Mouse (Mus musculus): ENCODE data around the gene Nrp1. TPM values are rescaled to one million over a fixed set of nuclear protein-coding genes. Genes with fewer than 3 reads are reported as not detected.

The Nrp1 gene
- polyA plus RNA-seq, 1 experiment from 2014 or later, result 75.1 TPM

GRCm38 (mm10) chr8:128398472-128399091 is 40.2 kb downstream of the Nrp1 start:
- 0 out of 2 replicates have a peak, but pooled peaks have one; percentile 48 for ATAC-seq (ENCODE audit: low FRiP score, low read depth)
- 66% methylated on average over 11 of the region's 11 CpGs for WGBS
- no peak overlapping the region for H3K4me2 ChIP-seq
- no peak overlapping the region for H3K9ac ChIP-seq
- no peaks in the 10 kb centered on the region for H3K9me3 ChIP-seq
- no peaks in the 10 kb centered on the region for H3K36me3 ChIP-seq
- H3K4me1 ChIP-seq (replicated peaks), result peaks cover 14% of the 10 kb centered on the region
- no peak overlapping the region for H3K4me3 ChIP-seq
- H3K27me3 ChIP-seq, result no peaks in the 10 kb centered on the region
- 0 out of 2 replicates have a peak overlapping the region, but pooled peaks have one; percentile 18 for H3K27ac ChIP-seq (replicated peaks)

DNA sequence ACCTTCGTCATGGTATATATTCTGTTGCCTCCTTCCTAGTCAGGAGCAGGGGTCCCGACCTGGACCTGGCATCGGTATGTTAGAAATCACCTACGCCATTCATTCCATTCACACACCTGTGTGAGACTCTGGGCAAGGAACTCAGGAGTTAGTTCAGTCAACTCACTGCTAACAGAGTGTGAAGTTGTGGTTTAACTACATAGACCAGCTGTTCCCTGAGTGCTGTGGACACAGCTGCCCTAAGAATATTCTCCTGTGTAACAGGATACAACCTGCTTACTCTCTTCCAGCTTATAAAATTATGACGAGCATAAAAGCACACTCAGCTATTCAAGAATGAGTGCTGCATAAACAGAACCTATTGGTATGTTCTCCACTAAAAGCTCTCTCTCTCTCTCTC is 41.9 kb downstream of the Nrp1 start:
- H3K9ac ChIP-seq, result no peak overlapping the region
- H3K4me2 ChIP-seq, result no peak overlapping the region
- H3K36me3 ChIP-seq, result no peaks in the 10 kb centered on the region
- H3K4me1 ChIP-seq (replicated peaks), result peaks cover 14% of the 10 kb centered on the region
- H3K27ac ChIP-seq (replicated peaks), result no peak overlapping the region
- no peaks in the 10 kb centered on the region for H3K27me3 ChIP-seq
- no peak for ATAC-seq (ENCODE audit: low FRiP score, low read depth)
- no peaks in the 10 kb centered on the region for H3K9me3 ChIP-seq
- H3K4me3 ChIP-seq, result no peak overlapping the region
- 86% methylated on average over 5 of the region's 5 CpGs for WGBS

- Histone ChIP-seq H3K9ac (no peak overlapping the region), H3K4me1 (replicated peaks) (no peaks in the 10 kb centered on the region), H3K9me3 (no peaks in the 10 kb centered on the region), H3K4me2 (no peak overlapping the region), H3K4me3 (no peak overlapping the region), H3K27me3 (no peaks in the 10 kb centered on the region), H3K27ac (replicated peaks) (no peak overlapping the region), H3K36me3 (no peaks in the 10 kb centered on the region)
- 63% methylated on average over 2 of the region's 2 CpGs for WGBS
- no peak for ATAC-seq (ENCODE audit: low FRiP score, low read depth)
Measured at GRCm38 (mm10) chr8:128404876-128405275, 46.5 kb downstream of the Nrp1 start.

DNA sequence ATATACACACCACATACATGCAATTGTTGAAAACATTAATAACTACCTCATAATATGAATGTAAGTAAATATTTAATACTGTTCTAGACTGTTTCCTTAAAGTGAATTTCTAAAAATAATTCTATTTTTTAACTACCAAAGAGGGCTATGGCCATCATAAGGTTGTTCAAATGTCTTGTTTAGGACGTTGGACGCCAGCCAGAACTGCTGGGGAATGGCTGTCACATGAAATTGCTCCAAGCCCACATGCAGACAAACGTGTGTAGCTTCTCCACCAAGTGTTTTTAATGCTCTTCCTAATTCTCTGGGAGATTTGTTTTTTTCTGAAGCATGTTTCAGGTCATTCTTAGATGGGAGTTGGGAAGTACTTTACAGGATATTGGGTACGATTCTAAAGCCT is 55.0 kb downstream of the Nrp1 start:
- Histone ChIP-seq H3K9ac (no peak overlapping the region), H3K27me3 (no peaks in the 10 kb centered on the region), H3K9me3 (no peaks in the 10 kb centered on the region), H3K4me3 (no peak overlapping the region), H3K27ac (replicated peaks) (no peak overlapping the region), H3K4me2 (no peak overlapping the region), H3K36me3 (no peaks in the 10 kb centered on the region), H3K4me1 (replicated peaks) (peaks cover 28% of the 10 kb centered on the region)
- ATAC-seq (ENCODE audit: low FRiP score, low read depth), result no peak
- whole genome bisulfite sequencing, result 70% methylated on average over 4 of the region's 4 CpGs

- Histone ChIP-seq H3K36me3 (no peaks in the 10 kb centered on the region), H3K27me3 (no peaks in the 10 kb centered on the region), H3K9me3 (no peaks in the 10 kb centered on the region), H3K4me1 (replicated peaks) (peaks cover 31% of the 10 kb centered on the region), H3K27ac (replicated peaks) (peak overlapping the region; percentile 22), H3K9ac (no peak overlapping the region), H3K4me2 (no peak overlapping the region), H3K4me3 (no peak overlapping the region)
- WGBS, result 39% methylated on average over 4 of the region's 4 CpGs
- ATAC-seq (ENCODE audit: low FRiP score, low read depth), result peak; percentile 57
Measured at GRCm38 (mm10) chr8:128415730-128416684, 57.6 kb downstream of the Nrp1 start.

GRCm38 (mm10) chr8:128416896-128417295 is 58.5 kb downstream of the Nrp1 start:
- Histone ChIP-seq H3K27ac (replicated peaks) (peak overlapping the region; percentile 22; the same call in 1 of the 2 replicates), H3K4me2 (no peak overlapping the region), H3K4me3 (no peak overlapping the region), H3K9me3 (no peaks in the 10 kb centered on the region), H3K27me3 (no peaks in the 10 kb centered on the region), H3K36me3 (no peaks in the 10 kb centered on the region), H3K9ac (no peak overlapping the region), H3K4me1 (replicated peaks) (peaks cover 31% of the 10 kb centered on the region)
- no peak for ATAC-seq (ENCODE audit: low FRiP score, low read depth)
- WGBS, result 46% methylated on average over 2 of the region's 2 CpGs

GRCm38 (mm10) chr8:128417956-128418796 is 59.8 kb downstream of the Nrp1 start:
- Histone ChIP-seq H3K4me3 (no peak overlapping the region), H3K36me3 (no peaks in the 10 kb centered on the region), H3K4me2 (no peak overlapping the region), H3K27ac (replicated peaks) (no peak overlapping the region), H3K27me3 (no peaks in the 10 kb centered on the region), H3K9me3 (no peaks in the 10 kb centered on the region), H3K9ac (no peak overlapping the region), H3K4me1 (replicated peaks) (peaks cover 31% of the 10 kb centered on the region)
- WGBS, result 41% methylated on average over 10 of the region's 10 CpGs
- 0 out of 2 replicates have a peak, but pooled peaks have one; percentile 25 for ATAC-seq (ENCODE audit: low FRiP score, low read depth)

- no peaks in the 10 kb centered on the region for H3K9me3 ChIP-seq
- no peak overlapping the region for H3K27ac ChIP-seq (replicated peaks)
- H3K36me3 ChIP-seq, result no peaks in the 10 kb centered on the region
- H3K4me2 ChIP-seq, result no peak overlapping the region
- H3K4me1 ChIP-seq (replicated peaks), result peaks cover 31% of the 10 kb centered on the region
- no peak overlapping the region for H3K9ac ChIP-seq
- ATAC-seq (ENCODE audit: low FRiP score, low read depth), result no peak
- H3K4me3 ChIP-seq, result no peak overlapping the region
- H3K27me3 ChIP-seq, result no peaks in the 10 kb centered on the region
Measured at GRCm38 (mm10) chr8:128419984-128420383, 61.6 kb downstream of the Nrp1 start.

DNA sequence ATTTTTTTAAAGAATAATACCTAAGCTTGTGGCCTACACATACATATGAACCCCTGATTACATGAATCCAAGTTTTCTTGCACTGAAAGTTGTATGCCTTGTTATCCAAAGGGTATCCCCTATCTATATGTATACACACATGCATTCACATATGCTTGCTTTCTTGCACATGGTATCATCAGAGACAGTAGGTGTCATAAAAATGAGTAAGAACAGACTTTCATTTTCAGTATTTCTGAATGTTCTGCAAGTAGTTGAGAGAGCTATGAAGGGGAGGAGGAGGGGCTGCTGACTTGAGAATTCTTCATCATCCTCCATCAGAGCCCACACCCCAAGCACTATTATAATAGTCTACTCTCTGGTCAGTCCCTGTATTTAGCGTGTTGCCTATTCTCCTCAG is 62.0 kb downstream of the Nrp1 start:
- H3K27ac ChIP-seq (replicated peaks), result no peak overlapping the region
- 100% methylated on average over 1 of the region's 1 CpGs for WGBS
- H3K27me3 ChIP-seq, result no peaks in the 10 kb centered on the region
- ATAC-seq (ENCODE audit: low FRiP score, low read depth), result no peak
- peaks cover 28% of the 10 kb centered on the region for H3K4me1 ChIP-seq (replicated peaks)
- H3K9me3 ChIP-seq, result no peaks in the 10 kb centered on the region
- no peak overlapping the region for H3K4me3 ChIP-seq
- H3K9ac ChIP-seq, result no peak overlapping the region
- H3K4me2 ChIP-seq, result no peak overlapping the region
- H3K36me3 ChIP-seq, result no peaks in the 10 kb centered on the region

- Histone ChIP-seq H3K4me3 (no peak overlapping the region), H3K27ac (replicated peaks) (no peak overlapping the region), H3K9ac (no peak overlapping the region), H3K9me3 (no peaks in the 10 kb centered on the region), H3K4me2 (no peak overlapping the region), H3K27me3 (no peaks in the 10 kb centered on the region), H3K4me1 (replicated peaks) (no peaks in the 10 kb centered on the region), H3K36me3 (peaks cover 9% of the 10 kb centered on the region; the same call in 1 of the 2 replicates)
- no peak for ATAC-seq (ENCODE audit: low FRiP score, low read depth)
Measured at GRCm38 (mm10) chr8:128423813-128424212, 65.4 kb downstream of the Nrp1 start.

DNA sequence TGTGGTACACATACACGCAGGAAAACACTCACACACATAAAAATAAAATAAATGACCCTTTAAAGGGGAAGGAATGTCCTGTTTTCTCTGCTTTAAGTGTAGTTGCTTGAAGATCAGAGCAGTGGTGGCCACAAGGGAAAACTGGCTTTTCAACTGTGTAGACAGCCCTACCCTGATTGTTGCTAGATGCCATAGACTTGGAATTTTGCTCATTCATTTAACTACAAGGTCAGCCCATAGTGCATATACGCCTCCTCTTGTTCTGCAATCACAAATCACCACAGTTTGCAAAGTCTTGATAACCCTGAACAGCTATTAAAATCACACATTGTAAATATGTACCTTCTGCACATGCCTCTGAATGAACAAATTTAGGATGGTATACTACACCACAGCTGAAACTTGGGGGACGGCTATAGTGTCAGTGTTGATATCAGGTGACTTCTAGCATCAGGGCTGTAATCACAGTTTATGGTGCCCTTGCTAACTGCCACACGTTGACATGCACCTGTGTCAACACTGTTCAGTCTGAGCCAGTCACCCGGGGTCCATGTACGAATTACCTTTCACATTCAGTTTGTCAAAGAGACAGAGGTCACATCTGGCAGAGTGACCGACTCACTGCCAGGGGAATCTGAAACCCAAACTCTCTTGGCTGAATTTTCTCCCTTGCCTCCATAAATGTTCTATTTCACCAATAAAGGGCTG is 66.4 kb downstream of the Nrp1 start:
- peaks cover 9% of the 10 kb centered on the region; the same call in 1 of the 2 replicates for H3K36me3 ChIP-seq
- ATAC-seq (ENCODE audit: low FRiP score, low read depth), result no peak
- no peak overlapping the region for H3K27ac ChIP-seq (replicated peaks)
- H3K4me1 ChIP-seq (replicated peaks), result no peaks in the 10 kb centered on the region
- 80% methylated on average over 7 of the region's 7 CpGs for WGBS
- no peak overlapping the region for H3K9ac ChIP-seq
- H3K27me3 ChIP-seq, result no peaks in the 10 kb centered on the region
- no peak overlapping the region for H3K4me3 ChIP-seq
- H3K9me3 ChIP-seq, result no peaks in the 10 kb centered on the region
- H3K4me2 ChIP-seq, result no peak overlapping the region

All from hindbrain, embryonic 15.5 days (tissue).